Mouse (Mus musculus) spleen, postnatal 4 days (tissue): ENCODE data around the gene Cep57l1.

Experiments
- DNase-seq, 2 experiments: peaks; one replicate each; pipeline ENCODE4 v3.0.0; 2022; ENCODE audit warnings: low spot score in 2 of 2

Cep57l1 gene

DNA sequence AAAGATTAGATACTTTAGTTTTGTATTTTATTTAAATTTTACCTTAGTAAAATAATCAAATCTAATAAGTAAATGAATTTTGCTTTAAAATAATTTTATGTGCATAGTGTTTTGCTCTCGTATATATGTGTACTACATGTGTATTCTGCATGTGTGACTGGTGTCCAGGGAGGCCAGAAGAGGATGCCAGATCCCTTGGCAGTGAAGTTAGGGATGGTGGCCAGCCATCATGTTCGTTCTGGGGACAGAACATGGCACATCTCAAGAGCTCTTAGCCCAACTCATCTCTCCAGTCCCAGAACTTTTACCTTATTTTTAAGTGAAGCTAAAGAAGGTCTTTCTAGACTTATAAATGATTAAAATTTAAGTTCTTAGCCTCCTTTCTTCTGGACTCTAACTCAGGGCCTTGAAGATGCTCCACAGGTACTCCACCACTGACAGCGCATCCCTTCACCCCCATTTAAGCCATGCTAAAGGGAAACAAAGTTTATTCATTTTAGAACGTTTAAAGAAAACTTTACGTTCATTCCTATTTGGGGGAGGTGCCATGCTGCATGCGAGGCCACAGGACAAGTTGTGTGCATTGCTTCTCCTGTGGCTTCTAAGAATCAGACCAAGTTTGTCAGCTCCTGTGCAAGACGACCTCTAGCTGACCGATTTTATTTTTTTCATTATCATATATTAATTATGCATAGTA lies 8.5 kb upstream of the Cep57l1 start:
- no peak for DNase-seq

DNA sequence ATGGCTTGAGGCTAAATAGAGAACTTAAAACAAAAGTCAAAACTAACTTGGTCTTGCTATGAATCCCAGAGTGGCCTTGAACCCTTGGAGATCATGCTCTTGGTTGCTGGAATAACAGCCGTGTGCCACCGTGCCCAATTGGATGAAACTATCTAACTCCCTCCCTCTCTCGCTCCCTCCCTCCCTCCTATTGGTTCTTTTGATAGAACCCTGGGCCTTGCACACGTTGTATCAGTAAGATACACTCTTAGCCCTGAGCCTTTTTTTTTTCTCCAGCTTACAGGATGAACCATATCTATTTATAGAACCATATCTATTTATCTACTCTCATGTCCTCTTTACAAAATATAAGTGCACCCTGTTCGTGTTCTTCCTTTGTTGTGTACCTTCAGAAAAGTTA lies 6.8 kb upstream of the Cep57l1 start:
- no peak for DNase-seq

DNA sequence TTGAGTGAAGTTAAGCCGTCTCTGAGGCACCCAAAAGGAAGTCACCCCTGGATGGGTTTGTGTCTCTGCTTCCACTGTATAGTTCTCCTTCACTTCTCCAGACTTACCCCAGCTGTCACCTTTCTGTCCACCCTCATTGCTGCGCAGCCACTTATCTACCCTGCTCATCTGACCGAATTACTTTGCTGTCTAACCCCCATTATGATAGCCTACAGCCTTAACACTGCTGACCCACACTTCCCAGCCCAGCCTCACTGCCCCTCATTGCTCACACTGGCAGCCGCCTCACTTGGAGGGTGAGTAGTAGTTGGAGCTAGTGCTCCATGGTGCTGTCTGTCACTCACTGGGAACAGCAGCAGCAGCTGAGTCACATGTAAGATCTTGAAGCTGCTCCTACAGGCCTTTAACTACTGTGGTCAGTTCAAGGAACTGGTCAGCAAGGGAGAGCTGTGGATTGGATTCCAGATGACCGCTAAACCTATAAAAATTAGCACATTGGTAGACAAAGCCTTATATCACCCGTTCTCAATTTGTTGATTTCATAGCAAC lies 4.7 kb upstream of the Cep57l1 start:
- no peak for DNase-seq

DNA sequence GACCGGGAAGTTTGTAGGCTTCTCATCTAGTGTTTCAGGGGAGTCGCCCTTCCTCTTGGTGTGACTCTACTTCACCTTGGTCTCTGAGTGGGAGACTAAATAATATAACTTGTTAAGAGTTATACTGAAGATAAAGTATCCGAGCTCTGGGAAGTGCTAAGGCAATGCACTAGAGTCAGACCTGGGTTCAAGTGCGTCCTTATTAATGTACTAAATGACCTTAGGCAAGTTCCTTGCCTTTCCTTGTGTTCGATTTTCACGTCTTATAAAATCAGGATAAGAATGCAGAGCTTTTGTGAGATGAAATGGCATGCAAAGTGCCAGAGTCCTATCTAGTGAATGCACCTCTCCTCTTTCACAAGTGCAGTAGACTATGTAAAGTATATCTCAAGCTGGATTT lies 2.9 kb upstream of the Cep57l1 start:
- DNase-seq: no peak

DNA sequence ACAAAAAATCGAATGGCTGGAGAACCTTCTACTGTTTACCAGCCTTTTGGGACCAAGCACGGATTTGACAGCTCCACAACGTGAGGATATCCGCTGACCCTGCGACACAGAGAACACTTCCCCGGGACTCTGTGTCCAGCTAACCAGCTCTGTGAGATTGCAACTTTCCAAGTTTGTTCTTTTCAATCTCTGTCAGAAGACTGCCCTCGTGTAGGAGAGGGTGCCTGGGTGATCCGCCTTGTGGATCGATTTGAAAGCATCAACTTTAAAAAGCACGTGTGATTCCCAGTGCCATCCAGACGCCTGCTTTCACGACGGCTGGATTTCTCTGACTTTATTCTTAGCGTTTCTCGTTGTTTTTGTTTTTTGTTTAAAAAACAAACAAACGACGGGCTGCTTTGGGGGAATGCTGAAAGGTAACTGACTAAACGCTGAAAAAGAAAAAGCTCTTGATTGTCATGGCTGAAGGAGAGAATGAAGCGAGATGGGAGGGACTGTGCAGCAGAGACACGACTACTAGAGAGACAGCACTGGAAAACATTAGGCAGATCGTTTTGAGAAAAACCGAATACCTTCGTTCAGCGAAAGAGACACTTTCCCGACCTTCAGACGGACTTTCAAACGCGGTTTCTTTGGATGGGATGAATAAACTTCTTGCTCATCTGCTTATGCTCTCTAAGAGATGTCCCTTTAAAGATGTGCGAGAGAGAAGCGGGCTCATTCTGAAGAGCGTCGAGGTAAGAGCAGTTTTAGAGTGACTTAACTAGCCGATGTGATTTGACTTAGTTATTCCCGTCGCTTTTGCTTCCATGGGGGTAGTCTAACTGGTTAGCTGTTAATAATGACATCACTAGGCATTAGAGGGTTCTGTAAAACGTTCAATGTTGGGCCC lies 1.1 kb upstream of the Cep57l1 start:
- no peak for DNase-seq

DNA sequence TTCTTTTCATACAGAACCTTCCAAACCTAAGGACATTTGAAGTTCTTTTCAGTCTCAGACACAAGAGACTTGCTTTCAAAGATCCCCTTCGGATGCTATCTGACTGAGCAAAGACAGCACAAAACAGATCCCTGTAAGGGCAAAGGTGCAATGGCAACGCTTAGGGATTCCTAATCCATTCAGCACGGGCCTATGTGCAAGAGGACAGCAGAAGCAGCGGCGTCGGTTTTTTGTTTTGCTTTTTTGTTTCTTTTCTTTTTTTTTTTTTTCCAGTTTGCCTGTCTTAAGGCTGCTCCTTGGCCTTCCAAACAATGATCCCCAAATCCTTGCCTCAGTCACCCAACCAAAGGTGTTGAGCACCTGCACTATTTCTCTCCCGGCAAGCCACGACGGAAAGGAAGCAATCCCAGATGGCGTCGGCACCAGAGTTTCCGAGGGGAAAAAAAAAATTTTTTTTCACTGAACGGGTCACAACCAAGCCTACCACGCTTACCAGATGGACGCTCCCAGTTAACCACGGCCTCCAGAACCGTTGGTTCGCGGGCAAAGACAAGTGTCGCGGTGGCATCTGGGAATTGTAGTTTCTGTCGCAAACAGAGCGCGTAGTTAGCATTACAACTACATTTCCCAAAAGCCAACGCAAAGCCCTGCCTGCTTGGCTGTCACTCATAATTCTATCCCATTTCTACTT lies 446 bp downstream of the Cep57l1 start:
- DNase-seq: peak; percentile 85 to 89

DNA sequence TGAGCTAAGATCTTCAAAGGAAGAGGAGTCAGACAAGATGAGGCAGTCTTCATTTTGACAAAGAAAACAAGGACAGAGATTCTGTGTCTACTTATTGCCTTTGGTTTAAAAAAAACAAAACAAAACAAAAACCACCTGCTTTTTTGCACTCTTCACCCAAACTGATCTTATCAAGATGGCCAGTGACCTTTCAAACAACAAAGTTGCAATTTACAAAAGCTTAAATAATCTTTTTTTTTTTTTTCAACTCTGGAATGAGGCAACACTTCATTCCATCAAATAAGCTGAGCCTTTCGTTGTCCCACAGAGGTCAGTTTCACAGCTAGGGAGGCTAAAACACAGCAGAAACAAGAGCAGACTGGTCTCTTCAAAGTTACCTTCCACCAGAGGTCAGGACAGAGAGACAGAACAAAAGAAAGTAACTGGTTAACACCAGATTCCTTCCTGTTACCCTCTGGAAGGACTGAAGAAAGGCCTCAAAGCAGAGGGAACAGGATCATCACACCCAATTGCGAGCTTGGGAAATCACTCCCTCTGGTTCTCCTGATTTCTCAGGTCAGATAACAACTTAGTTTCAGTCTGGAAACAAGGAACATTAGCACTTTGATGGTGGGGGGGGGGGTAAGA lies 3.8 kb downstream of the Cep57l1 start:
- peak in 1 of 2 experiments; percentile 20 for DNase-seq

DNA sequence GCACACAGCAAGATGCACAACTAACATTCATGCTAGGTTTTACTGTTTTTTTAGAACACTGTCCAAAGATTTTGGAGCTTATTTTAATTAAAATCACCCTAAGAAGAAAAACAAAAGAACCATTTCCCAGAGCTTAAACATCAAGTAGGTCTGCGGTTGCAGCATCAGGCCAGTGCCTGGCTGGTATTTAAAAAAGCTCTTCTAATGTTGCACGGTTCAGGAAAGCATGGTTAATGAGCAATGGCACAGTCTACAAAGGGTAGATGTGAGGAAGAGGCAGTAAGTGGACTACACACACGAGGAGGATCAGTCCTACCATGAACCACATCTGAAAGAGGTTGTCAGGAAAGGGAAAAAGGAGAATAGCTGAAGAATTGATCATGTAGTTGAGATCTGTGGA lies 5.0 kb downstream of the Cep57l1 start:
- no peak for DNase-seq

DNA sequence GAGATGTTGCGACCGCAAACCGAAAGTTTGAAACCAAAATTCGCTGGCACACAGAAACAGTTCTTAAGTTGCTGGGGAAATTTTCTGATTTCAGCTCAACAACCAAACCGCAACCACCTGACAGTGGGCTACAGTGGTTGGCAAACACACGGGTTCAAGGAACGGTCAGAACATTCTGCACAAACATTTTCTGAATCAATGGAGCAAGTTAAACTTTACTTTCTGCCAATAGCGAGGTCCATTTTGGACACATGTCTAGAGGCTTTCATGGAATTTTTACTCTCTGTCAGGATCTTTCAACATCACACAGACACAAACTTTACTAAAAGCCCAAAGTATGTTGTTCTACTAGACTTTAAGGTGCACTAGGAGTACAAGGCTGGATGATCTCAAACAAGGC lies 6.2 kb downstream of the Cep57l1 start:
- DNase-seq: no peak

DNA sequence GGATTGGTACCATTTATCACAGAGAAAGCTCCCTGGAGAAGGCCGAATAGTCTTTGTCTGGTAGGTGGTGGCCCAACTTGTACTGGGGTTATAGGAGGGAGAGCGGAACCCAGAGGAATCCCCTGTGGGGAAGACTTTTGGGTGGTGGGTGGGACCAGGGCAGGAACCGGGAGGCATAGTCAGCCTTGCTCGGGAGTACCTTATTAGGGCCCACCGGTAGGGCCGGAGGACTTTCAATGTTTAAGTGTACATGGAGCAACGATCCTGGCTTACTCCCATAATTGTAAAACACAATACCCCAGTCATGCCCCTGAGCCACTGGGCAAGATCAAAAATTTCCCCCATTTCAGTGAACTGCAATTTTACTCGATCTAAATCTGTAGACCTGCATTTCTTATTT lies 12.4 kb downstream of the Cep57l1 start:
- peak in 1 of 2 experiments; percentile 53 for DNase-seq

DNA sequence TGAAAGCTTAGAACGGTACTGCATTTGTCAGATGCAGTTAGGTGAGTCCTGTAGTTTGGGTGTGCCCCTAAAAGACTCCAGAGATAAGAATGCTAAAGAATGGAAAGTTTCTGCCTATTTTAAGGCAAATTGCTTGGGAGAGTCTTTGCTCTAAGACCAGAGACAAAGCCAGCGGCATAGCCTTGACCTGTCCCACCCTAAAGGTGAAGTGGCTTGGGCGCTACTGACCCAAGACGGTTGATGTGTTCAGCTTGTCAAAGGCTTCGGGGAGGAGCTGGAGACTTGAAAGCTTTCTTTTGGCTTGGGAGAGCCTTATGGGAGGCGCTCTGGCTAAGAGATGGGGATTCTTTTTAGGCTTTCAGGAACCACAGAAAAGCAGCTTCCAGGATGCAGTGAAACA lies 17.3 kb downstream of the Cep57l1 start:
- DNase-seq: peak in 1 of 2 experiments; percentile 15

DNA sequence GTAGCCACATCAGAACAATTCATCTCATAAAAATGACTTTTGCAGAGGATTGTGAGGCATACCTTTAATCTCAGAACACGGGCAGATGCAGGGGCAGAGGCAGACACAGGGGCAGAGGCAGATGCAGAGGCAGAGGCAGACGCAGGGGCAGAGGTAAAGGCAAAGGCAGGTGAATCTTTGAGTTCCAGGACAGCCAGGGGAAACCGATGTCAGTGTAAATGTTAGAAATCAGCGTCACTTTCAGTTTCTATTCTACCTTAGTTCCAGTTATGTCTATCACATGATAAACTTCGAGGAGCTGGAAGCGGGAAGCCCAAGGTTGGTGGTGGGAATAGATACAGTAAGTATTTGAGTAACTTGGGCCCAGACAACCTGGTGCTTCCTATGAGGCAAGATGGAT lies 42.4 kb downstream of the Cep57l1 start:
- DNase-seq: no peak

DNA sequence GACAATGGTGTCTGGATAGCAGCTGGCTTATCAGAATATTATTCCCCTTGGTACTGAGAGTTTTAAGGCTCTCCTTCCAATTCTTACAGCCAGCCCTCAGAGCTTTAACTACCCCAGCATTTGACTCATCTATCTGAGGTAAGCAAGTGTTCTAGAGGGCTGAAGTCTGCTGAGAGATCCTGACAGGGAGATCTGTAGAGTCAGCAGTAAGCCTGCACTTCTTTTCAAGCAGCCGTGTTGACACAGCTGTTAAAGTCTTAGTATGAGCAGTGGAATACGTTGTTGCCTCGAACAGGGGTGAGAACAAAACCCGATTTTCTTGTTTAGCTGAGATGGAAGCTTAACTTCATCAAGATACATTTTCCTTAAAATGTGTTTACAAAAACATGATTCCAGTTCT lies 43.4 kb downstream of the Cep57l1 start:
- peak in 1 of 2 experiments; percentile 40 for DNase-seq

DNA sequence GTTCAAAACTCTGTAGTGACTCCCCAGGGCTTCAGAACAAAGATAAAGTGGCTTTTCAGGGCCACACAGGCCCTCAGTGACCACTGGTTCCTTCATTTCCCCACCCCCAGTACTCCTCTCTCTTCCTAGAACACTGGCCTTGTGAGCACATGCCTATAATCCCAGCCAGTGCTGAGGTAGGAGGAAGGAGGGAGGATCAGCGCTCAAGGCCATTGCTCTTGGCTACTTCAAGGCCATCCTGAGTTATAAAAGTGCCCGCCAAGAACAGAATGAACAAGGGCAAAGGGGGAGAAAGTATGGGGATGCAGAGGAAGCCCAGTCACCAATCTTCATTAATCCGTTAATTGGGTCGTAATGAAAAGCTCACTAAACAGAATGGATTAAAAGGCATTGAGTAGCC lies 44.1 kb downstream of the Cep57l1 start:
- DNase-seq: peak in 1 of 2 experiments; percentile 23

DNA sequence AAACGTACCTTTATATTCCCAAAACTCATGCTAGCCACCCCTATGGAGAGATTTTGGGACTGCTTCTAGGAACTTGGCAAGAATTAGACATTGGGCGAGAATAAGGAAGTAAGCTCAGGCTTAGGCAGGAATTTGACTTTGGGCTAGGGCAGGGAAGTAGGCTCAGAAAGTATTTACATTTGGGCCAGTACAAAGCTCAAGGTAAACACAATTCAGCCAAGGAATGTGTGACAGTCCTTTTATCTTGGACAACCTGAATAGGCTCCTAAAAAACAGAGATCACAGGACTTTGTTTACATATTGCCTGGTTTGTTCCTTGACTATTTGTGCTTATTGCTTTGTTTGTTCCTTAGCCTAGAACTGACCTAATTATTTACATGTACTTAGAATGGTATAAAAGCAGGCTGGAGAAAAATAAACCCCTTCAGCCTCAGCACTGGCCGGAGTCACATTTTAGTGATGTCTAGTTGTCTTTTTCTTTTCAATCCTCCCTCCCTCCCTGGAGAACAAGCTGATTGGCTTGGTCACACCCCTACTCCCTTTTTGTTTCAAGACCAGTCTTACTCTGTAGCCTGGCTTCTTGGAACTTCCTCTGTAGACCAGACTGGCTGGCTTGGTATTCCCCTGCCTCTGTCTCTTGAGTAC lies 45.8 kb downstream of the Cep57l1 start:
- no peak for DNase-seq

DNA sequence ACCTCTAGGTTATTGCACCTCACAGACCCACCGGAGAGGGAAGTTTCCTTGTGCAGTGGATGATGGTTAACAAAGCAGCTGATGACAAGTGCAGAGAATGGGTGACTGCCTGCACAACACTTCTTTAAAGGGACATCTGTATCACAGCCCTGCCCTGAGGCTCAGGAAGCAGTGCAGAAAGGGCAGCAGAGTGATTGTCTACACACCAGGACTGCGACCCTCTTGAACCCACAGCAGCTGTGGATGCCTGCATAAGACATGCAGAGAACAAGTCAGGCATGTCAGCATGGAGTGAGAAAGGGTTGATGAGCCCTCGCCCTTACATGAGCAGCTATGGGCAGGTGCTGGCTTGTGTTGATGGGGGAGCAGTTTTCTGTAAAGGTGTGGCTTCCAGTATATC lies 48.8 kb downstream of the Cep57l1 start:
- no peak for DNase-seq

DNA sequence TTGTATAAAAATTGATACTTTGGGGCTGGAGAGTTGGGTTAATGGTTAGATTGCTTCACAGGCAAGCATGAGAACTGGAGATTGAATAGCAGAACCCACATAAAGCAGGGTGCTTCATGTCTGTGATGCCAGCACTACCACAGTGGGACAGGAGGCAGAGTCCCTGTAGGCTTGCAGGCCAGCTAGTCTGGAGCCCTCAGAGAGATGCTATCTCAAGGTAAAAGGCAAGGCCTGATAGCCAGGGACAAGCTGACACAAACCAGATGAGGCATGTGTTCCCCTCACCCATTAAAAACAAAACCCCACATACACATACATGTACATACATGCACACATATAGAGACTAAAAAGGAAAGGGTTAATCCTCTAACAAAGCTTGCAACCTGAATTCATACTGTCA lies 51.6 kb downstream of the Cep57l1 start:
- no peak for DNase-seq

DNA sequence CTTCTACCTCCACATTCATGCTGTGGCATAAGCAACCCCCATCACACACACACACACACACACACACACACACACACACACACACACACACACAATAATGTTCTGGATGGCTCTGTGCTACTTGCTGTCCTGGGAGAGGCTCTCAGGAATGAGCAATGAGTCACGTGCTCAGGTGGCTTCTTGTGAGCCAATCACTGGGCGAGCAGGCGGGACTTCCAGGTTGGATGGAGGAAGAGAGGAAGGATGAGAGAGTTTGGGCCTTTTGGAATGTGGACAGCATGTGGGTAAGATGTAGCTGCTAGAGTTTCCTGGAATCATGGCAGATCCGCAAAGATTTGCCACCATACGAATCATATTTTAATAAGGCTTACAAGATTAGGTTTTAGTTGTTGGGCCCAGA lies 52.4 kb downstream of the Cep57l1 start:
- DNase-seq: no peak

DNA sequence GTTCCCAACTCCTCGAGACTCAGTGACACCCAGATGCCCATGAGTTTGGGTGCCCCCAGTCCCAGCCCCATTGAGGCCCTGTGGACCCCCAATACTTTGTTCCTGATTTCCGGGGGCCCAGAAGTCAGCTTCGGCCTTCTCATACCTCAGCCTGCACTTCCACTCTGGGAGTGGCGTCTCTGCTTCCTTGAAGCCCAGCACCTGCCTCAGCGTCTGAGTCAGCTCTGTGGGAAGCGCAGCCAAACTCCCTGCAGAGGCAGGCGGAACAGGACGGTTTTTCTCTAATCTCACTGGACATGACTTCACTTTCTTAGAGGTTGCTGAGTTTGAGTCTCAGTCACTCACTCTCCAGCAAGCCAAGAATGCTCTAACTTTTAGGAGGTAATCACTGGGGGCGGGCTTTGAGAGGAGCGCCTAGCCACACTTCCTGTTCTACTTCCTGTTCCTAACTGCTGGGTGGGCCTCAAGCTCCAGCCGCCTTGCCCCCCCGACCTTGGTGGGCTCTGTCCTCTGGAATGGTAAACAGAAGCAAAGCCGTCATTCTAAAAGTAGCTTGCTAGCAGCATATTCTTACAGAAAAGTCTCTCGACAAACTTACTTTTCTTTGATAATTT lies 57.7 kb downstream of the Cep57l1 start:
- DNase-seq: no peak

DNA sequence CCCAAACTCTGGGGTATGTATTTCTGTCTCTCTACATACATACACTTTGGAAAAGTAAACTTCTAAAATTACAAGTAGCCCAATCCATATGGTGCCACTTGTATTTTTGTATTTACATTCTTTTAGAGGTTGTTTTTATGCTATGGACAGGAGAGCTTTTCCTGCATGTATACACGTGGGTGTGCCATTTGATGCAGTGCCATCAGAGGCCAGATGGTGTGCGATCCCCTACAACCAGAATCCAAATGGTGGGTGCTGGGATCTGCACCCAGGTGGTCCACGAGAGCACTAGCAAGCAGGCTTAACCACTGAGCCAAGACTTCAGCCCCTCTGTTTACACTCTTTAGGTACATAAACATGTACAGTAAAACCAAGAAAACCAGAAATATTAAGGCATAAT lies 60.4 kb downstream of the Cep57l1 start:
- no peak for DNase-seq

DNA sequence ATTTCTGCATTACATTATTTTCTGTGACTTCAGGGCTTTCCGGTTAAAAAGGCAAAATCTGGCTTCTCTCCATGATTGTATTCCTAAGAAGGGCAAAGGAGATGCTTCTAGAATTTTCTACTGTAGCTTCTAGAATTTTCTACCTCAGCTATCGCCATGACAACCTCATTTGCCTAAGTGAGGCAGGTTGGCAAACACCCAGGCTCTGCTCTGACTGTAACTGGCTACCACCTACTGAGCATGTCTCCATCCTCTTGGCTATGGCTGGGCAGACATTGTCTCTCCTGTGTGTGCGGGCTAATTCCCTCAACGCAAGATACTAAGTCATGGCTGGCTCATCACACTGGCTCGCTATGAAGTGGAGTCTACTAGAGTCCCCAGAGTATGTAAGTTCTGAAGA lies 63.1 kb downstream of the Cep57l1 start:
- DNase-seq: no peak
